Mouse (Mus musculus) heart, embryonic 12.5 days (tissue): ENCODE measurements around the gene Lix1l. TPM values are rescaled to one million over a fixed set of nuclear protein-coding genes. Genes with fewer than 3 reads are reported as not detected.
A peak's percentile ranks its signal among the peaks of the same experiment; 100 is the strongest.

Source experiments
- ATAC-seq: fragments of 200-750 bp; cut with Nextera tagmentation; 2 replicates; pipeline ENCODE4 v1.8.0; 2017; ENCODE audit warnings: moderate TSS enrichment, moderate library complexity; ENCODE audit not compliant: insufficient number of reproducible peaks, low FRiP score
- H3K27ac ChIP-seq: fragments of 300-500 bp; sonication (generic); 2 replicates; pipeline ENCODE4 v1.5.1; 2016; ENCODE audit warnings: mild to moderate bottlenecking, moderate library complexity; ENCODE audit not compliant: poor library complexity, severe bottlenecking
- H3K27me3 ChIP-seq: fragments of 300-500 bp; sonication (generic); replicated peaks from 2 replicates; pipeline ENCODE4 v1.6.1; 2016; ENCODE audit warnings: mild to moderate bottlenecking, moderate library complexity
- H3K36me3 ChIP-seq: fragments of 300-500 bp; sonication (generic); 2 replicates; pipeline ENCODE4 v1.6.1; 2016; ENCODE audit warnings: mild to moderate bottlenecking, moderate library complexity
- H3K4me1 ChIP-seq: fragments of 300-500 bp; sonication (generic); replicated peaks from 2 replicates; pipeline ENCODE4 v1.6.1; 2016; ENCODE audit warnings: mild to moderate bottlenecking
- H3K4me2 ChIP-seq: fragments of 300-500 bp; sonication (generic); 2 replicates; pipeline ENCODE4 v1.6.1; 2016; ENCODE audit warnings: mild to moderate bottlenecking, moderate library complexity
- H3K4me3 ChIP-seq: fragments of 300-500 bp; sonication (generic); 2 replicates; pipeline ENCODE4 v1.5.1; 2016; ENCODE audit warnings: mild to moderate bottlenecking
- H3K9ac ChIP-seq: fragments of 300-500 bp; sonication (generic); 2 replicates; pipeline ENCODE4 v1.6.1; 2016; ENCODE audit warnings: mild to moderate bottlenecking, moderate library complexity
- H3K9me3 ChIP-seq: fragments of 300-500 bp; sonication (generic); replicated peaks from 2 replicates; pipeline ENCODE4 v1.6.1; 2016; ENCODE audit warnings: mild to moderate bottlenecking, moderate library complexity
- WGBS: fragments of 180-500 bp; shearing (Covaris S2); methylation state at CpG from one replicate; pipeline ENCODE4 v1.1.7; 2016; 5-methylcytosine and 5-hydroxymethylcytosine counted together
- polyA plus RNA-seq: library from polyadenylated mRNA; unstranded; fragments of >200 nt; fragmentation: Nextera tagmentation; extraction: Ambion mirVana; gene quantifications from 2 replicates; pipeline ENCODE4 v1.2.1, GENCODE M21; 2016

Gene Lix1l
- polyA plus RNA-seq, 1 experiment from 2014 or later = 5.1 TPM

DNA sequence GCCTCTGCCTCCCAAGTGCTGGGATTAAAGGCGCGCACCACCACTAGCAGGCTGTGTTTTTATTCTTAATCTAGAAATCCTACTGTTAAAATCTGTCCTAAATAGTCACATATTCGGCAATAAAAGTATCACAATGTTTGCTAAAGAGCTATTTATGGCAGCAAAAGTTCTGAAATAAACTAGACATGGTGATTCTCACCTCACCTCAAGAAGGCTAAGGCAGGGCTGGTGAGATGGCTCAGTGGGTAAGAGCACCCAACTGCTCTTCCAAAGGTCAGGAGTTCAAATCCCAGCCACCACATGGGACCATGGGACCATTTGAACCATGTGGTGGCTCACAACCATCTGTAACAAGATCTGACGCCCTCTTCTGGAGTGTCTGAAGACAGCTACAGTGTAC, 10.3 kb upstream of the Lix1l start:
- no peak overlapping the region for H3K27ac ChIP-seq
- 0 out of 2 replicates have a peak, but pooled peaks cover 8% of the 10 kb centered on the region for H3K9me3 ChIP-seq
- no peak for ATAC-seq
- no peaks in the 10 kb centered on the region for H3K27me3 ChIP-seq
- no peak overlapping the region for H3K9ac ChIP-seq
- no peak overlapping the region for H3K4me2 ChIP-seq
- no peak overlapping the region for H3K4me3 ChIP-seq
- WGBS = 78% methylated on average over 4 of the region's 4 CpGs
- peaks cover 16% of the 10 kb centered on the region for H3K36me3 ChIP-seq
- H3K4me1 ChIP-seq = peaks cover 12% of the 10 kb centered on the region

- H3K4me1 ChIP-seq = peaks cover 31% of the 10 kb centered on the region
- peak overlapping the region; percentile 87 for H3K27ac ChIP-seq
- peak overlapping the region; percentile 82 for H3K4me2 ChIP-seq
- under 1% methylated on average over 10 of the region's 10 CpGs for WGBS
- peak overlapping the region; percentile 72 for H3K4me3 ChIP-seq
- H3K27me3 ChIP-seq = no peaks in the 10 kb centered on the region
- no peak for ATAC-seq
- peaks cover 10% of the 10 kb centered on the region; the same call in 1 of the 2 replicates for H3K36me3 ChIP-seq
- H3K9me3 ChIP-seq = 0 out of 2 replicates have a peak, but pooled peaks cover 4% of the 10 kb centered on the region
- H3K9ac ChIP-seq = peak overlapping the region; percentile 80
These were observed 7.6 kb upstream of the Lix1l start for GRCm38 (mm10) chr3:96593374-96593773.

DNA sequence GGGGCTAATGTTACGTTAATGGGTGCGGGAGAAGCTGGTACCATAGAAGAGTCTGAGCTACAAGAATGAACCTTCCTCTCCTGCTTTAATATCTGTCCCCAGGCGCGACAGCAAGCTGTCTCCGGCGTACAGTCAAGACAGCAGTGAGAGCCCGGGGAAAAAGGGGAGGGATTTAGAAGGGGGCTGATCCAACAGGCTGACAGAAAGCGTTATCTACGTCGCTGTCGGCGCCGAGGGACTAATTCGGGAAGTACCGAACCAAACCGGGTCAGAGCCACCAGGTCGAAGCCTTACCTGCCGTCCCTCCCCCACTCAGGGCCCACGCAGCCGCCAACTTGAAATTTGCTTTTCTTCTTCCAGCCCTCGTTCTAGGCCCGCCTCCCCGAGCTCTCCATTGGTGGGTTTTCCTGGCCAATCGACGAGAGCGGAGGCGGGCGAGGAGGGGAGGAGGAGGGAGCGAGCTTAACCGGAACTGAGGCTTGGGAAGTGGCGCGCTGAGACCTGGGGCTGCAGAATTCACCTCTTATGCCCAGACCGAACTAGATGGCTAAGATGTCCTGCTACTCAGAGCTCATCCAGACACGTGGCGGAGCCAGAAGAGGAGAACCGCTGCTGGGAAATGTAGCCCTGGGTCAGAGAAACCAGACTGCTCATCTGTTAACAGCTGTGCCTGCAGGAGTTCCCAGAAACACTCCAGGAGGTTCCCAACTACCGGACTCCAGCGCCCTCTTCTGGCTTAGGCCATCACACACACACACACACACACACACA, 7.0 kb upstream of the Lix1l start, which contains the start of gene Polr3gl:
TSS of gene Polr3gl (minus strand) at position 392 of the 771 bp plus-strand sequence.
- 0 out of 2 replicates have a peak, but pooled peaks cover 4% of the 10 kb centered on the region for H3K9me3 ChIP-seq
- peak within 1 kb of the TSS; percentile 82 for H3K4me2 ChIP-seq
- peaks cover 10% of the 10 kb centered on the region; the same call in 1 of the 2 replicates for H3K36me3 ChIP-seq
- H3K27me3 ChIP-seq = 0 out of 2 replicates have a peak, but pooled peaks cover 3% of the 10 kb centered on the region
- peak within 1 kb of the TSS; percentile 72 for H3K4me3 ChIP-seq
- ATAC-seq = peak; percentile 86
- H3K4me1 ChIP-seq = peaks cover 36% of the 10 kb centered on the region
- peak within 1 kb of the TSS; percentile 87 for H3K27ac ChIP-seq
- H3K9ac ChIP-seq = peak within 1 kb of the TSS; percentile 80
- WGBS = 0% methylated on average over 37 of the region's 38 CpGs

DNA sequence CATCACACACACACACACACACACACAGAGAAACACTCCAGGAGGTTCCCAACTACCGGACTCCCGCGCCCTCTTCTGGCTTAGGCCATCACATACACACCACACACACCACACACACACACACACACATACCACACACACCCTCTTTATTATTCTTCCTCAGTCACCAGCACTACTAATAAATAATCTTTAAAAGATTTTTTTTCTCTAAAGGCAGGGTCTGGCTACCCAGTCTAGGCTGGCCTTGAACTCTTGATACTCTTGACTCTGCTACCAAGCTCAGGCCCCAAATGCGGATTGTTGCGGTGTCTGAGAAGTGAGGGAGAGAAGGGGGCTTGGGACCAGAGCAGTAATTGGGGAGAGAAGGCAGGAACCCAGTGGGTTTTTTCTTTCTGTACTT, 6.1 kb upstream of the Lix1l start:
- Histone ChIP-seq H3K27ac (no peak overlapping the region), H3K27me3 (0 out of 2 replicates have a peak, but pooled peaks cover 5% of the 10 kb centered on the region), H3K4me2 (no peak overlapping the region), H3K4me3 (no peak overlapping the region), H3K36me3 (peaks cover 8% of the 10 kb centered on the region; the same call in 1 of the 2 replicates), H3K4me1 (peaks cover 40% of the 10 kb centered on the region), H3K9me3 (0 out of 2 replicates have a peak, but pooled peaks cover 4% of the 10 kb centered on the region), H3K9ac (no peak overlapping the region)
- WGBS = 76% methylated on average over 5 of the region's 5 CpGs
- ATAC-seq = no peak

DNA sequence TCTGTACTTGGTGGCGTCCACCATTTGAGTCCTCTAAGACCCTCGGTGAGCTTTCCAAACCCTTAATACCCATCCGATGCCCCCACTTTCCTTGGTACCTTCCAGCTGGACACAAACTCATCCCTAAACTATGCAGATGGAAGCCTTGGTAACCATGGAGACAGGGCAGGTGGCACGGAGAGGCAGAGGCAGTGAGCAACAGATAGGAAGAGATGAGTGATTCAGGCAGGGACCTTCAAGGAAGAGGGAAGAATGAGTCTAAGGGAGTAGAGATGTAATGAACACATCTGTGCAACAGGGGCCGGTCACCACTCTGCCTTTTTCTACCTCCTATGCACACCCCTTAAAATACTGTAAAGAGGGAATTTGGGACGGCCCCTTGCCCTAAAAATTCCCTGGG, 5.3 kb upstream of the Lix1l start:
- peak overlapping the region; percentile 74; the same call in 1 of the 2 replicates for H3K27ac ChIP-seq
- ATAC-seq = no peak
- H3K27me3 ChIP-seq = 0 out of 2 replicates have a peak, but pooled peaks cover 5% of the 10 kb centered on the region
- H3K4me3 ChIP-seq = peak overlapping the region; percentile 65
- peak overlapping the region; percentile 85; the same call in 1 of the 2 replicates for H3K9ac ChIP-seq
- 23% methylated on average over 6 of the region's 6 CpGs for WGBS
- peaks cover 1% of the 10 kb centered on the region; the same call in 1 of the 2 replicates for H3K36me3 ChIP-seq
- H3K4me1 ChIP-seq = peaks cover 40% of the 10 kb centered on the region
- H3K9me3 ChIP-seq = no peaks in the 10 kb centered on the region
- H3K4me2 ChIP-seq = peak overlapping the region; percentile 90

DNA sequence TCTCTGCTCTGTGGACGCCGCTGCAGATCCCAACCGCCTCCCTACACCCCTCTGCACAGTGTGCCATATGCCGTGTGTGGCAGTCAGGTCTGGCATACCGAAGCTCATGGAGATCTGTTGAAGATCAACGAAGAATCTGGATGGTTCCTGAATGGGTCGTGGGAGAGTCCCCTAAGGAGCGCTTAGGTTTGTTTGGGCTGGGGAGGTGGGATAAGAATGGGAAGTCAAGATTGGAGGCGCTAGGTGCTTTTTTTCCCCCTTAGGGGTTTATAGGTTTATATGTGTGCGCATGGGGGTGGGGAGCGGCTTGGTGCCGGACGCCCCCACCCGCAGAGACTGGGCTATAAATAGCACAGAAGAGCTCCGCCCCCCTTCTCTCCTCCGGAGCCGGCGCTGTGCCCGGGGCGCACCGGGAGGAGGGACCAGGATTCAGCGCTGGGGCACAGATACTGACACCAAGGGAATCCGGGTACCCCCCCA, 4.7 kb upstream of the Lix1l start, which contains the start of gene Ankrd34a:
TSS of gene Ankrd34a (plus strand) at position 409 of the 480 bp plus-strand sequence.
- Histone ChIP-seq H3K27ac (peak within 1 kb of the TSS; percentile 74), H3K9me3 (no peaks in the 10 kb centered on the region), H3K27me3 (0 out of 2 replicates have a peak, but pooled peaks cover 5% of the 10 kb centered on the region), H3K9ac (peak within 1 kb of the TSS; percentile 85), H3K36me3 (no peaks in the 10 kb centered on the region), H3K4me3 (peak within 1 kb of the TSS; percentile 65), H3K4me2 (peak within 1 kb of the TSS; percentile 90), H3K4me1 (peaks cover 40% of the 10 kb centered on the region)
- no peak for ATAC-seq
- under 1% methylated on average over 21 of the region's 23 CpGs for WGBS

DNA sequence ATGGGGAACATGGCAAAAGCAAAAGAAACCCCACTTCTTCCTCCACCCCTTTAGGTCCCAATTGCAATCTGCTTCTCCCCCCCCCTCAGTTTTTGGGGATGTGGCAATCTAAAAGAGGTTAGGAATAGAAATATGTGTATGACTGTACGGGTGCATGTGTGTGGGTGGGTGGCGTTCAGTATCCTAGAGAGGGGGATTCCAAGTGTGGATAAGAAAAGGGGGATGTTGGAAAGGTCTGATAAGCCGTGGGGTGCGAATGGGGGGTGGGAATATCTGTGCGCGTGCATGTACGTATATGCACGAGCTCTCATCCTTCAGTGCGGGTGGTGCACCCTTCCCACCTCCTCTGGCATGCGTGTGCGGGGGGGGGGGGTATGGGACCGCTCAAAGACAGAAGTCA, 4.1 kb upstream of the Lix1l start:
- 0 out of 2 replicates have a peak, but pooled peaks cover 5% of the 10 kb centered on the region for H3K27me3 ChIP-seq
- peak overlapping the region; percentile 65 for H3K4me3 ChIP-seq
- peak overlapping the region; percentile 74; the same call in 1 of the 2 replicates for H3K27ac ChIP-seq
- no peak for ATAC-seq
- H3K4me2 ChIP-seq = peak overlapping the region; percentile 90
- H3K4me1 ChIP-seq = peaks cover 40% of the 10 kb centered on the region
- H3K9ac ChIP-seq = peak overlapping the region; percentile 85
- H3K9me3 ChIP-seq = no peaks in the 10 kb centered on the region
- under 1% methylated on average over 11 of the region's 12 CpGs for whole genome bisulfite sequencing
- no peaks in the 10 kb centered on the region for H3K36me3 ChIP-seq

DNA sequence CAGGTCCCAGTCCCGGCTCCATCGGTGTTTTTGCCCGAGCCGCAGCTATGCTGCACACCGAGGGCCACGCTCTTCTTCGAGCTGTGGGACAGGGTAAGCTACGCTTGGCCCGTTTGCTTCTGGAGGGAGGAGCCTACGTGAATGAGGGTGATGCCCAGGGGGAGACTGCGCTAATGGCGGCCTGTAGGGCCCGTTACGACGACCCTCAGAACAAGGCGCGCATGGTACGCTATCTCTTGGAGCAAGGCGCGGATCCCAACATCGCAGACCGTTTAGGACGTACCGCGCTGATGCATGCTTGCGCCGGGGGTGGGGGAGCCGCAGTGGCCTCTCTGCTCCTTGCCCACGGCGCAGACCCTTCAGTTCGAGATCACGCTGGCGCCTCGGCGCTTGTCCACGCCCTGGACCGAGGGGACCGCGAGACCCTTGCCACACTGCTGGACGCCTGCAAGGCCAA, 3.5 kb upstream of the Lix1l start:
- peak overlapping the region; percentile 85 for H3K9ac ChIP-seq
- H3K4me2 ChIP-seq = peak overlapping the region; percentile 90
- H3K4me3 ChIP-seq = peak overlapping the region; percentile 65
- peaks cover 41% of the 10 kb centered on the region for H3K4me1 ChIP-seq
- H3K27ac ChIP-seq = peak overlapping the region; percentile 74
- H3K36me3 ChIP-seq = no peaks in the 10 kb centered on the region
- ATAC-seq = no peak
- H3K27me3 ChIP-seq = 0 out of 2 replicates have a peak, but pooled peaks cover 5% of the 10 kb centered on the region
- under 1% methylated on average over 40 of the region's 40 CpGs for WGBS
- no peaks in the 10 kb centered on the region for H3K9me3 ChIP-seq

DNA sequence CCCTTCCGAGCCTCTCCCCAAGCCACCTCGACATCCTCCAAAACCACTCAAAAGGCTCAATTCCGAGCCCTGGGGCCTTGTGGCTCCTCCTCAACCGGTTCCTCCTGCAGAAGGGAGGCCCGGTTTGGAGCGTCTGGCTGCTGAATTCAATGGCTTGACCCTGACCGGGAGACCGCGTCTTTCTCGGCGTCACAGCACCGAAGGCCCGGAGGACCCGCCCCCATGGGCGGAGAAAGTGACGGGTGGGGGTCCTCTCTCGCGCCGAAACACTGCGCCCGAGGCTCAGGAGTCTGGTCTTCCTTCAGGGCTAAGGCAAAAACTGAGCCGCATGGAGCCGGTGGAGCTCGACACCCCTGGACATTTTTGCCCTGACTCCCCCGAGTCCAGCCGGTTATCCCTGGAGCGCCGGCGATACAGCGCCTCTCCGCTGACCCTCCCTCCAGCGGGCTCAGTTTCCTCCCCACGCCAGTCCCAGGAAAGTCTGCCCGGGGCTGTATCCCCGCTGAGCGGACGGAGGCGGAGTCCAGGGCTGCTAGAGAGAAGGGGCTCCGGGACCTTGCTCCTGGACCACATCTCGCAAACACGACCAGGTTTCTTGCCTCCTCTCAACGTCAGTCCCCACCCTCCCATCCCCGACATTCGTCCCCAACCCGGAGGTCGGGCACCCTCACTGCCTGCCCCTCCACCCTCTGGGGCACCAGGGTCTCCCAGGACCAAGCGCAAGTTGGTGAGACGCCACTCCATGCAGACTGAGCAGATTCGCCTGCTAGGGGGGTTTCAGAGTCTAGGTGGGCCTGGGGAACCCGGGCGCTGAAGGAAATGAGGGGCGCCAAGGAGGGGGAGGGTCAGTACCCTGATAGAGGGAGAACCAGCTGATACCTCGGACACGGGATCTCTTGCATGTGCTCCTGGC, 2.5 kb upstream of the Lix1l start:
- peaks cover 47% of the 10 kb centered on the region for H3K4me1 ChIP-seq
- H3K27ac ChIP-seq = peak overlapping the region; percentile 74
- no peaks in the 10 kb centered on the region for H3K9me3 ChIP-seq
- H3K4me3 ChIP-seq = peak overlapping the region; percentile 65
- H3K27me3 ChIP-seq = 0 out of 2 replicates have a peak, but pooled peaks cover 5% of the 10 kb centered on the region
- H3K36me3 ChIP-seq = 0 out of 2 replicates have a peak, but pooled peaks cover 2% of the 10 kb centered on the region
- WGBS = 3% methylated on average over 54 of the region's 54 CpGs
- peak overlapping the region; percentile 85 for H3K9ac ChIP-seq
- H3K4me2 ChIP-seq = peak overlapping the region; percentile 90
- ATAC-seq = no peak

GRCm38 (mm10) chr3:96599069-96599393, 1.9 kb upstream of the Lix1l start:
- Histone ChIP-seq H3K27me3 (0 out of 2 replicates have a peak, but pooled peaks cover 5% of the 10 kb centered on the region), H3K9me3 (no peaks in the 10 kb centered on the region), H3K4me2 (peak overlapping the region; percentile 90), H3K36me3 (0 out of 2 replicates have a peak, but pooled peaks cover 8% of the 10 kb centered on the region), H3K27ac (no peak overlapping the region), H3K9ac (peak overlapping the region; percentile 85; the same call in 1 of the 2 replicates), H3K4me1 (peaks cover 53% of the 10 kb centered on the region), H3K4me3 (peak overlapping the region; percentile 65; the same call in 1 of the 2 replicates)
- no peak for ATAC-seq
- WGBS = 65% methylated on average over 8 of the region's 8 CpGs
